Mouse (Mus musculus) intestine, postnatal 0 days (tissue): ENCODE measurements around the gene Lrp1. TPM values are rescaled to one million over a fixed set of nuclear protein-coding genes. Genes with fewer than 3 reads are reported as not detected.

ENCODE experiments used
- ATAC-seq: fragments of 200-750 bp; cut with Nextera tagmentation; 2 replicates; pipeline ENCODE4 v1.8.0; 2017; ENCODE audit warnings: mild to moderate bottlenecking, moderate TSS enrichment, moderate library complexity
- H3K27ac ChIP-seq: fragments of 300-500 bp; sonication (generic); 2 replicates; pipeline ENCODE4 v1.5.1; 2014; ENCODE audit warnings: mild to moderate bottlenecking, low read depth, low read length, moderate library complexity
- H3K27me3 ChIP-seq: fragments of 300-500 bp; sonication (generic); replicated peaks from 2 replicates; pipeline ENCODE4 v1.6.1; 2014; ENCODE audit warnings: low read length, mixed read lengths; ENCODE audit not compliant: control insufficient read depth, insufficient read depth
- H3K36me3 ChIP-seq: fragments of 300-500 bp; sonication (generic); 2 replicates; pipeline ENCODE4 v1.6.1; 2014; ENCODE audit warnings: mild to moderate bottlenecking, moderate library complexity; ENCODE audit not compliant: control insufficient read depth, insufficient read depth
- H3K4me1 ChIP-seq: fragments of 300-500 bp; sonication (generic); replicated peaks from 2 replicates; pipeline ENCODE4 v1.6.1; 2014; ENCODE audit warnings: antibody characterized with exemption, low read length, mixed read lengths; ENCODE audit not compliant: control insufficient read depth, insufficient read depth
- H3K4me2 ChIP-seq: fragments of 300-500 bp; sonication (generic); replicated peaks from 2 replicates; pipeline ENCODE4 v1.6.1; 2014; ENCODE audit warnings: low read depth, mild to moderate bottlenecking, moderate library complexity
- H3K4me3 ChIP-seq: fragments of 300-500 bp; sonication (generic); 2 replicates; pipeline ENCODE4 v1.5.1; 2014; ENCODE audit warnings: low read depth, low read length
- H3K9ac ChIP-seq: fragments of 300-500 bp; sonication (generic); 2 replicates; pipeline ENCODE4 v1.6.1; 2014; ENCODE audit warnings: mild to moderate bottlenecking, low read depth, low read length
- H3K9me3 ChIP-seq: fragments of 300-500 bp; sonication (generic); 2 replicates; pipeline ENCODE4 v1.6.1; 2016; ENCODE audit warnings: mixed run types; ENCODE audit not compliant: control insufficient read depth
- CTCF ChIP-seq: sonication (generic); IDR thresholded peaks from 2 replicates; pipeline ENCODE4 v1.5.1; 2016; ENCODE audit warnings: low read depth, mild to moderate bottlenecking, control low read depth, antibody characterized with exemption, moderate library complexity
- WGBS: fragments of 180-500 bp; shearing (Covaris S2); extraction: QIAGEN DNeasy Blood & Tissue Kit; methylation state at CpG from one replicate; pipeline ENCODE4 v1.1.7; 2014; 5-methylcytosine and 5-hydroxymethylcytosine counted together
- polyA plus RNA-seq: library from polyadenylated mRNA; unstranded; fragments of >200 nt; fragmentation: Nextera tagmentation; extraction: Ambion mirVana; gene quantifications from 2 replicates; pipeline ENCODE4 v1.2.1, GENCODE M21; 2015

Gene Lrp1
- 28.9 and 33.4 TPM in 2 replicates for polyA plus RNA-seq

GRCm38 (mm10) chr10:127620406-127621190 lies at the start of gene Lrp1:
Gene Lrp1 (minus strand): TSS chr10:127621148.
- H3K9me3 ChIP-seq = no peaks in the 10 kb centered on the region
- H3K9ac ChIP-seq = peak within 1 kb of the TSS; percentile 64
- peak within 1 kb of the TSS; percentile 63 for H3K4me3 ChIP-seq
- no peaks in the 10 kb centered on the region for H3K27me3 ChIP-seq
- peak within 1 kb of the TSS; percentile 92 for H3K27ac ChIP-seq
- peaks cover 9% of the 10 kb centered on the region; the same call in 1 of the 2 replicates for H3K4me1 ChIP-seq
- H3K4me2 ChIP-seq = peak within 1 kb of the TSS; percentile 94
- TF ChIP-seq CTCF = peak; percentile 6; the same call in 1 of the 2 replicates
- 0 out of 2 replicates have a peak, but pooled peaks cover 8% of the 10 kb centered on the region for H3K36me3 ChIP-seq
- WGBS = 0% methylated on average over 24 of the region's 32 CpGs
- no peak for ATAC-seq

- H3K4me3 ChIP-seq = no peak overlapping the region
- no peak overlapping the region for H3K27ac ChIP-seq
- no peaks in the 10 kb centered on the region; the same call in 1 of the 2 replicates for H3K4me1 ChIP-seq
- no peak overlapping the region for H3K9ac ChIP-seq
- no peaks in the 10 kb centered on the region for H3K9me3 ChIP-seq
- WGBS = 76% methylated on average over 2 of the region's 2 CpGs
- H3K4me2 ChIP-seq = no peak overlapping the region
- no peak for ATAC-seq
- TF ChIP-seq CTCF = 0 out of 2 replicates have a peak, but pooled peaks have one; percentile 7
- no peaks in the 10 kb centered on the region for H3K27me3 ChIP-seq
- H3K36me3 ChIP-seq = no peaks in the 10 kb centered on the region
Observed at GRCm38 (mm10) chr10:127670185-127670584, 49.2 kb upstream of the Lrp1 start.

GRCm38 (mm10) chr10:127669170-127669569 lies 48.2 kb upstream of the Lrp1 start:
- Histone ChIP-seq H3K4me2 (peak overlapping the region; percentile 93), H3K27ac (peak overlapping the region; percentile 81; the same call in 1 of the 2 replicates), H3K9ac (no peak overlapping the region; the same call in 1 of the 2 replicates), H3K9me3 (no peaks in the 10 kb centered on the region), H3K27me3 (no peaks in the 10 kb centered on the region; the same call in 1 of the 2 replicates), H3K36me3 (no peaks in the 10 kb centered on the region; the same call in 1 of the 2 replicates), H3K4me1 (no peaks in the 10 kb centered on the region; the same call in 1 of the 2 replicates), H3K4me3 (peak overlapping the region; percentile 56; the same call in 1 of the 2 replicates)
- no peak for TF ChIP-seq CTCF
- WGBS = 38% methylated on average over 7 of the region's 7 CpGs
- ATAC-seq = no peak

- Histone ChIP-seq H3K4me1 (no peaks in the 10 kb centered on the region; the same call in 1 of the 2 replicates), H3K36me3 (no peaks in the 10 kb centered on the region; the same call in 1 of the 2 replicates), H3K9ac (peak within 1 kb of the TSS; percentile 37), H3K4me2 (peak within 1 kb of the TSS; percentile 93), H3K9me3 (no peaks in the 10 kb centered on the region), H3K27ac (peak within 1 kb of the TSS; percentile 81), H3K27me3 (no peaks in the 10 kb centered on the region; the same call in 1 of the 2 replicates), H3K4me3 (peak within 1 kb of the TSS; percentile 56)
- WGBS = 8% methylated on average over 39 of the region's 40 CpGs
- peak; percentile 34 for ATAC-seq
- TF ChIP-seq CTCF = peak; percentile 49
Observed at GRCm38 (mm10) chr10:127668093-127669050, 47.4 kb upstream of the Lrp1 start, which contains the start of gene Nab2. Gene Nab2 (minus strand): TSS chr10:127668568.

GRCm38 (mm10) chr10:127667269-127668092 lies 46.5 kb upstream of the Lrp1 start:
- Histone ChIP-seq H3K36me3 (no peaks in the 10 kb centered on the region; the same call in 1 of the 2 replicates), H3K4me1 (no peaks in the 10 kb centered on the region; the same call in 1 of the 2 replicates), H3K4me3 (peak overlapping the region; percentile 56), H3K27ac (peak overlapping the region; percentile 81), H3K4me2 (peak overlapping the region; percentile 93), H3K27me3 (no peaks in the 10 kb centered on the region; the same call in 1 of the 2 replicates), H3K9ac (peak overlapping the region; percentile 67), H3K9me3 (no peaks in the 10 kb centered on the region)
- WGBS = 2% methylated on average over 35 of the region's 35 CpGs
- peak; percentile 54 for ATAC-seq
- TF ChIP-seq CTCF = no peak
